Mouse (Mus musculus) heart, adult 2 months (tissue): ENCODE data around the gene Tmcc1. TPM values are rescaled to one million over a fixed set of nuclear protein-coding genes. Genes with fewer than 3 reads are reported as not detected.

Experiments used
- DNase-seq, 2 experiments: peaks; one replicate each; pipeline ENCODE4 v3.0.0; 2021
- H3K27ac ChIP-seq: fragments of 200-600 bp; 2 replicates; pipeline ENCODE4 v1.8.1; 2022
- H3K27me3 ChIP-seq: fragments of 200-500 bp; 2 replicates; pipeline ENCODE4 v1.6.1; 2012; ENCODE audit warnings: mild to moderate bottlenecking, low read length, inconsistent platforms, mixed read lengths; ENCODE audit not compliant: control insufficient read depth, insufficient read depth
- H3K36me3 ChIP-seq: fragments of 200-500 bp; 2 replicates; pipeline ENCODE4 v1.6.1; 2012; ENCODE audit warnings: low read length, inconsistent platforms; ENCODE audit not compliant: control insufficient read depth, insufficient read depth
- H3K4me1 ChIP-seq: fragments of 200-500 bp; 2 replicates; pipeline ENCODE4 v1.6.1; 2011; ENCODE audit warnings: low read length; ENCODE audit not compliant: control insufficient read depth, insufficient read depth
- H3K4me3 ChIP-seq: fragments of 200-600 bp; 2 replicates; pipeline ENCODE4 v1.8.1; 2022
- H3K79me2 ChIP-seq: fragments of 200-500 bp; replicated peaks from 2 replicates; pipeline ENCODE4 v1.6.1; 2012; ENCODE audit warnings: mild to moderate bottlenecking, inconsistent platforms, low read length, moderate library complexity, mixed read lengths; ENCODE audit not compliant: control insufficient read depth, insufficient read depth
- H3K9ac ChIP-seq: fragments of 200-500 bp; 2 replicates; pipeline ENCODE4 v1.6.1; 2012; ENCODE audit warnings: low read depth, mild to moderate bottlenecking, control low read depth, inconsistent platforms, low read length, mixed read lengths
- CTCF ChIP-seq: fragments of 200-600 bp; IDR thresholded peaks from 2 replicates; pipeline ENCODE4 v1.8.1; 2022; ENCODE audit warnings: antibody characterized with exemption, mild to moderate bottlenecking, moderate library complexity
- EP300 ChIP-seq: fragments of 200-500 bp; IDR thresholded peaks from 2 replicates; pipeline ENCODE4 v1.6.1; 2011; ENCODE audit warnings: low read depth, low read length, control low read depth; ENCODE audit not compliant: insufficient read depth
- POLR2A ChIP-seq: fragments of 200-500 bp; IDR thresholded peaks from 2 replicates; pipeline ENCODE4 v1.6.1; 2011; ENCODE audit warnings: mild to moderate bottlenecking, low read depth, low read length, control low read depth; ENCODE audit not compliant: insufficient read depth
- WGBS: fragments of 180-500 bp; shearing (Covaris S2); methylation state at CpG from one replicate; pipeline ENCODE4 v1.1.7; 2018; 5-methylcytosine and 5-hydroxymethylcytosine counted together
- intact Hi-C: fragments of 180-260 bp; cut with DNase I; formaldehyde crosslinking; loops from one replicate; pipeline ENCODE4 v1.15.1; 2025
- polyA plus RNA-seq: library from polyadenylated mRNA; depleted of rRNA; stranded (reverse); fragments of >200 nt; gene quantifications from 2 replicates; pipeline ENCODE4 v1.2.3, GENCODE M21; 2012
- total RNA-seq, 2 experiments: library from RNA; stranded (reverse); gene quantifications; 2 replicates each; pipeline ENCODE4 v1.2.3; 2021

Gene Tmcc1
- total and polyA plus RNA-seq, 3 experiments = 16.7 to 33.8 (median 32.1) TPM

GRCm38 (mm10) chr6:115973881-115974662, 219.2 kb downstream of the Tmcc1 start:
- peaks cover 7% of the 10 kb centered on the region for H3K36me3 ChIP-seq
- 62% methylated on average over 16 of the region's 16 CpGs for WGBS
- no peak for TF ChIP-seq CTCF
- no peak for TF ChIP-seq EP300
- TF ChIP-seq POLR2A = no peak
- no peak for DNase-seq
- H3K79me2 ChIP-seq = no peaks in the 10 kb centered on the region; the same call in 1 of the 2 replicates
- peak overlapping the region; percentile 45 for H3K27ac ChIP-seq
- no peak overlapping the region for H3K9ac ChIP-seq
- intact Hi-C loops = loop anchor here (2.0 kb wide), 1 partner anchor 13 kb away; no protein-coding TSS in a partner anchor
- H3K4me1 ChIP-seq = peaks cover 16% of the 10 kb centered on the region
- H3K27me3 ChIP-seq = no peaks in the 10 kb centered on the region
- H3K4me3 ChIP-seq = no peak overlapping the region

- no peak for DNase-seq
- peaks cover 7% of the 10 kb centered on the region for H3K36me3 ChIP-seq
- no peak overlapping the region for H3K4me3 ChIP-seq
- H3K27me3 ChIP-seq = no peaks in the 10 kb centered on the region
- TF ChIP-seq EP300 (no peak), CTCF (no peak)
- 66% methylated on average over 15 of the region's 15 CpGs for WGBS
- peak overlapping the region; percentile 45 for H3K27ac ChIP-seq
- intact Hi-C loops = loop anchor here (2.0 kb wide), 1 partner anchor 13 kb away; no protein-coding TSS in a partner anchor
- no peak overlapping the region for H3K9ac ChIP-seq
- no peaks in the 10 kb centered on the region; the same call in 1 of the 2 replicates for H3K79me2 ChIP-seq
- peaks cover 16% of the 10 kb centered on the region for H3K4me1 ChIP-seq
Measured at GRCm38 (mm10) chr6:115973139-115973875, 220.0 kb downstream of the Tmcc1 start.

DNA sequence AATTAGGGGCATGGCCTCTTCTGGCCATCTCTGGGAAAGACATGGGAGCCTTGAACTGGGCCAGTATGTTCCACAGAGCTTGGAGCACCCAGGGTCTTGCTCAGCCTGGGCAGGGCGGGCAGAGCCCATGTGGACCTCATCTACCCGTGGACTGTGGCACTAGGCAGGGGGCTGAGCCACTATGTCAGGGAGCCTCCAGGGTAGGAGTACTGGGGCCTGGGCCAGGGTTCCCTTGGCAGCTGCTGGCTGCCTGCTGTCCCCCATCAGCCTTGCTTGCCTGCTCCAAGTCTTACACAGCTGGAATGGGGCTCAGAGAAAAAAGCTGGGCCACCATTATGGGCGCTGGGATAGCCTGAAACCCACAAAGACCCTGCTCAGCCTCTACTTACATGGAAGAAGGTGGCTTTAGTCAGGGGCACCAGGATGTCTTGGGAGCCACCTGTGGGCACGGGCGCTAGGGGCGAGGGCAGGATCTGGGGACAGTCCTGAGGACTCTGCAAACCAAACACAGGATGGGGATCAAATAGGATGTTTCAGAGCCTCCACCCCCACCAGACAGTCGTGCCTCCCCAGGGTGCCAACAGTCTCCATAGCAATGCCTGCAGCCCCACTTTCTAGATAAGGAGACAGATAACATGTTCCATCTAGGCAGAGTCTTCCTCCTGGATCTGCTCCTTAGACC, 221.1 kb downstream of the Tmcc1 start:
- H3K36me3 ChIP-seq = peaks cover 7% of the 10 kb centered on the region

DNA sequence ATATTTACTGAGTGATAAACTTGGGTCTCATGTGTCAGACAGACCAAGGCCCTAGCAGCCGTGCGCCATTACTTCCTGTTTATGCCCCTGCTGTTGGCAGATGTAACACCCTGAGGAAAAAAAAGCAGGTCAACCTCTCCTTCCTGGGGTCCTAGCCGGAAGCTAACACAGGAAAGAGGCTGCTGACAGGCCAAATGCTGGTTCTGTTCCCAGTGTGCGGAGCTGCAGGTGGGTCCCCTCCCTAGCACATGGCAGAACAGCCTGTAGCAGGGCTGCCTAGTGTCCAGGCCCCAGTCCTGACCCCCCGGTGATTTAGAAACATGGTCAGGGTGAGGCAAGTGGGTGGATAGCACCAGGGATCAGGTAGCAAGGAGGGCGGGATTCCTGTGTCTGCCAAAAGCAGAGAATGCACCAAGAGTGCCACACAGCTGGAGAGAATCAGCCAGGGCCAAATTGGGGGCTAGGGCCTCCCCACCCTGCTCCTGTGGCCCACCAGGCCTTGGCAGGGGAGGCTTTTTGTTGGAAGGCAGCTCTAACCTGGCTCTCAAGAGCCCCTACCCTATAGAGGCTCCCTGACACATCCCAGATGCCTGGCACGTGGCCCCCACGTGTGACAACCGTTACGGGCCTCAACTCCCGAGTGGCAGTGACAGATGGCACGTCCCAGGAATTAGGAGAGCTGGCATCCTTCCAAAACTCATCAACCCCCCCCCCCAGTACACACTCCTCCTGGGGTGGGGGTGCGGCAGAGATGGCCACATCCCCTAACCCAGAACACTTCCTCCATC, 221.8 kb downstream of the Tmcc1 start:
- no peak overlapping the region for H3K9ac ChIP-seq
- TF ChIP-seq POLR2A = no peak
- no peak for TF ChIP-seq CTCF
- TF ChIP-seq EP300 = peak; percentile 43; the same call in 1 of the 2 replicates
- H3K27ac ChIP-seq = peak overlapping the region; percentile 45
- peaks cover 7% of the 10 kb centered on the region for H3K36me3 ChIP-seq
- H3K4me1 ChIP-seq = peaks cover 21% of the 10 kb centered on the region
- peak in 1 of 2 experiments; percentile 38 for DNase-seq
- H3K4me3 ChIP-seq = no peak overlapping the region
- intact Hi-C loops = loop anchor here (2.0 kb wide), 1 partner anchor 15 kb away; no protein-coding TSS in a partner anchor
- H3K27me3 ChIP-seq = no peaks in the 10 kb centered on the region
- no peaks in the 10 kb centered on the region; the same call in 1 of the 2 replicates for H3K79me2 ChIP-seq
- WGBS = 49% methylated on average over 13 of the region's 13 CpGs

More for the DNA sequence above, 221.1 kb downstream of the Tmcc1 start:
- peak overlapping the region; percentile 45 for H3K27ac ChIP-seq
- TF ChIP-seq CTCF = no peak
- TF ChIP-seq POLR2A = no peak
- no peak for TF ChIP-seq EP300
- H3K4me3 ChIP-seq = no peak overlapping the region
- no peaks in the 10 kb centered on the region for H3K27me3 ChIP-seq
- DNase-seq = peak in 1 of 2 experiments; percentile 45
- intact Hi-C loops = loop anchor here (2.0 kb wide), 1 partner anchor 15 kb away; no protein-coding TSS in a partner anchor
- 73% methylated on average over 7 of the region's 7 CpGs for WGBS
- no peaks in the 10 kb centered on the region; the same call in 1 of the 2 replicates for H3K79me2 ChIP-seq
- no peak overlapping the region for H3K9ac ChIP-seq
- peaks cover 21% of the 10 kb centered on the region for H3K4me1 ChIP-seq

DNA sequence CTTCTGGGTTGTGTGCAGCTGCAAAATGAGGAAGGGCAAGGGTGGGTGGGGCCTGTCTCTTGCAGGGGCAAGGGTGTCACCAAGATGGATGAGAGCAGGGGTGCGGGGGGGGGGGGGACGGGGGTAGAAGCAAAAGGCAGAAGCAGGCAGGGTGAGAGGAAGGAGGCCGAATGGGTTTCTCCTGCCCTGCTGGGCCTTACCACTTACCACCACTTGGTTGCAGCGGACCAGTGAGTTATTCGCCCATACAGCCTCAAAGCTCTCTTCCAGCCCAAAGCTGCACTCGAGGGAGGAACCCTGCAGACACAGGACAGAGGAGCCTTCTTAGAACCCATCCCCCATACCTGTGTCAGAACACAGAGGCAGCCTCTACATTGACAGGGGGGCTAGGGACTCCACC, 223.3 kb downstream of the Tmcc1 start:
- no peak overlapping the region for H3K4me3 ChIP-seq
- no peak for DNase-seq
- 73% methylated on average over 5 of the region's 6 CpGs for WGBS
- H3K27ac ChIP-seq = no peak overlapping the region
- no peaks in the 10 kb centered on the region for H3K79me2 ChIP-seq
- H3K9ac ChIP-seq = no peak overlapping the region
- H3K4me1 ChIP-seq = peaks cover 21% of the 10 kb centered on the region
- intact Hi-C loops = no loop called here
- TF ChIP-seq EP300 = no peak
- TF ChIP-seq POLR2A = no peak
- TF ChIP-seq CTCF = no peak
- peaks cover 7% of the 10 kb centered on the region for H3K36me3 ChIP-seq
- H3K27me3 ChIP-seq = no peaks in the 10 kb centered on the region
